Mouse (Mus musculus) R1 (cell line): ENCODE results near the gene Il2rb.

Experiments
- DNase-seq: peaks from one replicate; pipeline ENCODE4 v3.0.0-alpha.2; 2018; ENCODE audit warnings: low read depth, low spot score

Gene Il2rb

DNA sequence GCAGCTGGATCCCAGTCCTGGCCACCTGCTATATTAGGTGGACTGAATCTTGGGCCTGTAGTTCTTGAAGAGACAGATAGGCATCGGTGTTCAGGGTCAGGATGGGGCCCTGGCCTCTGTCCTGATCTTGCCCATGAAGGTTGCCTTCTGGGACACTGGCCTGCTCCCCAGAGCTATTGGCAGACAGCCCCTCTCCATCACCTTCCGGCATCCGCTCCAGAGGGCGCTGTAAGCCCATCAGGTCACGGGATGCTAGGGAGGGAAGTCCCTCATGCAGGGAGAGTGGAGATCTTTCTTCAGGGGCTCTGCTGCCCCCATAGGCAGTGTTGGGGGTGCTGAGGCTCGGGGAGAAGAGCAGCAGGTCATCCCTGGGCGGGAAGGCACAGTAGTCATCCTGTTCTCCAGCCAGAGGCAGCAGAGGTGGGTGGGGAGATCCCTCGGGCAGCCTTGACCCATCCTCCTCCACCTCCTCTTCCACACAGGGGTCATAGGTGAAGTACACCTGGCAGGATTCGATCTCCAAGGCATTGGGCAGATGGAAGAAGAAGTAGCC is 13.5 kb downstream of the Il2rb start:
- peak; percentile 4 for DNase-seq

DNA sequence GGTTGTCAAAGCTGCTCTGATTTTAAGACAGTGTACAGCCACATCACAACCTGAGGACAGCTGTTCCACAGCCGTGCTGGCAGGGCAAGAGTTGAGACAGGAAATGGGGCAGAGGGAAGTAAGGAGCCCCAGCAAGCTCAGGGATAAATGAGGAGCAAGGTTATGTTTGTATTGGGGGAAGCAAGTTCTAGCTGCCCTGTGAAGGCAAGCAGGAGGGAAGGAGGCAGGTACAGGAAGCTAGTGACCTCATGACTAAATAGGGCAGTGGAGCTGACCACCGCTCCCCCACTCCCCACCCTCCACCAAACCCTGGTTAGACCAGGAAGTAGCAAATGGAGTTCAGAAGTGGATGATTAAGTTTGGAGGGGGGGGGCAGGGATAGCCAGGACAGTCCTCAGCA is 14.1 kb downstream of the Il2rb start:
- no peak for DNase-seq

DNA sequence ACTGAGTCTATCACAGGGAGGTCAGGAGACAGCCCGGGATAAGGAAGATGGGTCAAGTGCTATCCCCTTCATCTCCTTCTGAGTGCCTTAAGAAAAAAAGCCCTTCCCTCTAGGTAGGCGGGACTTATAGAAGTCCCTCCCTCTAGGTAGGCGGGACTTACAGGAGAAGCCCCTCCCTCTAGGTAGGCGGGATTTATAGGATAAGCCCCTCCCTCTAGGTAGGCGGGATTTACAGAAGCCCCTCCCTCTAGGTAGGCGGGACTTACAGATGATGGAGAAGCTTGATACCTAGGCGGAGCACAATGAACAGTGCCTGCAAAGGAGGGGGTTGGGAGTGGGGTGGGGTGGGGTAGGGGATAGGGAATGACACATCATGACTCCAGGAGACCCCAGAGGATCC is 15.0 kb downstream of the Il2rb start:
- peak; percentile 59 for DNase-seq

- no peak for DNase-seq
These were observed 15.6 kb downstream of the Il2rb start for GRCm38 (mm10) chr15:78479470-78479869.

- DNase-seq, result no peak
These were observed 17.0 kb downstream of the Il2rb start for GRCm38 (mm10) chr15:78478073-78478472.

- no peak for DNase-seq
These were observed 18.2 kb downstream of the Il2rb start for GRCm38 (mm10) chr15:78476878-78477277.

DNA sequence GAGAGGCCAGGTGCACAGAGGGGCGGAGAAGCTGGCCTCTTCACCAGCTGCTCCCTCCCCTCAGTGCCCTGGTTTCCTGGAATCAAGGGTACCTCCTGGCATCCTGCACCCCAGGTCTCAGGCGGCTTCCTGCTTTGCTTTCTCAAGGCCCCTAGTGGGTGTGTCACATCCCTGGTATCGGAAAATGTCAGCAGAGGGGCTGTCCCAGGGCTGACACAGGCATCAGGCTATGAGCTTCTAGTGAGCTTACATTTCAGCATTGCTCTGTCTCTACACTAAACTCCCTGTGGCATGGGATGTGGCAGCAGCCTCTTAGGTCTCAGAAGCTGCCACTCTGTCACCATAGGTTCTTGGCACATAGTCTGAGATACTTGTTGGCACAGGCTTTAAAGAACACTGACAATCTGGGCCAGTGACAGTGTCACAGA is 19.5 kb downstream of the Il2rb start:
- DNase-seq, result no peak

DNA sequence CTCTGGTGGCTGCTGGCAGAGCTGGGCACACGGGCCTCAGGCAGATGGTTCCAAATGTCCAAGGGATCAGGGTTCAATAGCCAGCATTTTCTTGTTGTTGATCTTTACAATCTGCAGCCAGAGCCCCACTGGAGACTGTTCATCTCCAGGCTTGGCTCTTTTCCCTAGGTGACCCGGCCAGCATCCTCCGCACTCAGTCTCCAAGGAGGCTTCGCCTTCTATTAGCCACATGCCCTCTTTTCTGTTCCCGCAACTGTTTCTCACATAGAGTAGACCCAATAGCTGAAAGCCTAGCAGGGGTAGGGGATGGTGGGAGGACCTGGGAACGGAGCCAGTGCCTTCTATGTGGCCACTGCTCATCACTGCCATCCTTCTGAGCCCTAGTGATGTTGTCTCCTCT is 21.6 kb downstream of the Il2rb start:
- no peak for DNase-seq

DNA sequence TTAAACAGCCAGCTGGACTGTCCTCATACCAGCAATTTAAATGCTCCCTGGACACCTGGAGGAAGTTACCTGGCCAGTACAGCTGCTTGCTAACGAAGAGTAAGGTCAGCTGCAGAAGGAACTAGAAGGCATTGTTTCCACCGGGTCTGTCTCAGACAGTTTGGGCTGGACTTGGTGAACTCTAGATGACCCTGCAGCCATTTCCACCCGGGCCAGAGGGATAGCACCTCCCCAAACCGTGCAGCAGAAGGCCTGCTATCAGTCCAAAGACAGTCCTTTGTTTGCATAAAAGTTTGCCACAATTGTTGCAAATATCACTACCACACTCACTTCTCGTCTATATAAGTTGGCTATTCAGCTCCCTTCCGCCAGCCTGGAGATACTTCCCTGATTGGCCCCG is 23.2 kb downstream of the Il2rb start:
- DNase-seq, result no peak

GRCm38 (mm10) chr15:78470495-78471276 is 24.4 kb downstream of the Il2rb start:
- no peak for DNase-seq

- no peak for DNase-seq
These were observed 26.6 kb downstream of the Il2rb start, which contains the start of gene Tmprss6 for GRCm38 (mm10) chr15:78468379-78468937. Gene Tmprss6 (minus strand): TSS chr15:78468634.

- DNase-seq, result no peak
These were observed 27.5 kb downstream of the Il2rb start for GRCm38 (mm10) chr15:78467570-78467969.

- no peak for DNase-seq
These were observed 28.3 kb downstream of the Il2rb start for GRCm38 (mm10) chr15:78466809-78467208.

- no peak for DNase-seq
These were observed 32.1 kb downstream of the Il2rb start for GRCm38 (mm10) chr15:78462981-78463380.

GRCm38 (mm10) chr15:78457193-78457592 is 37.9 kb downstream of the Il2rb start:
- DNase-seq, result no peak

GRCm38 (mm10) chr15:78456051-78456450 is 39.0 kb downstream of the Il2rb start:
- no peak for DNase-seq

DNA sequence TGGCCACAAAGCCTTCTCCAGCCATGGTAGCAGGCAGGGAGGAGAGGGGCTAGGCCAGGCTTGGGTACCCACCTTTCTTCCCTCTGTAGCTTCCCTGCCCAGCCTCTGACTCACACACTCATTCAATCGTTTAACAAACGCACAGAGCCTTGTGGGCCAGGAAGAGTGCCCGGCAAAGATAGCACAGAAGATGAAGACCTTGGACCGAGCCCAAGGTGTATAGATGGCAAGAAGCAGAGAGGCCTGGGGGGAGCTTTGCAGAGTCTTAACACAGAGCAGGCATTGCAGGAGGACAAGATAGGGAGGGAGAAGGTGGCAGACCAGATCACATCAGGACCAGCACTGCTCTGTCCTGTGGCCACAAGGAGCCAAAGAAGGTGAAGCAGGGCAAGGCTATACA is 39.9 kb downstream of the Il2rb start:
- no peak for DNase-seq

GRCm38 (mm10) chr15:78452929-78453328 is 42.1 kb downstream of the Il2rb start:
- no peak for DNase-seq

- no peak for DNase-seq
These were observed 43.9 kb downstream of the Il2rb start for GRCm38 (mm10) chr15:78451201-78451600.

DNA sequence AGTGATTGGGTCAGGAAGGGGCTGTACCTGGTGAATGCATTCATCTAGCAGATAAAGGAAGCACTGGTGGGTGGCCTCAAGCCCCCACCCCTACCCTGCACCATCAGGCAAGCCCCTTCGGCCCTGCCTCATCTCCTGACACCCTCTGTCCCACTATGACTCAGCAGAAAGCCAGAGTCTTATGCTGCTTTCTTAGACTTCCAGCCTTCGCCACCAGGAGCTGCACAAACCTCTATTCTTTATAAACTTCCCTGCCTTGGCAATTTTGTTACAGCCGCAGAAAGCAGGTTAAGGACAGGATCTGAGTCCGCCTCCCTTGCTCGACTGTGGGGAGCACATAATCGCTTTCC is 44.7 kb downstream of the Il2rb start:
- peak; percentile 92 for DNase-seq

DNA sequence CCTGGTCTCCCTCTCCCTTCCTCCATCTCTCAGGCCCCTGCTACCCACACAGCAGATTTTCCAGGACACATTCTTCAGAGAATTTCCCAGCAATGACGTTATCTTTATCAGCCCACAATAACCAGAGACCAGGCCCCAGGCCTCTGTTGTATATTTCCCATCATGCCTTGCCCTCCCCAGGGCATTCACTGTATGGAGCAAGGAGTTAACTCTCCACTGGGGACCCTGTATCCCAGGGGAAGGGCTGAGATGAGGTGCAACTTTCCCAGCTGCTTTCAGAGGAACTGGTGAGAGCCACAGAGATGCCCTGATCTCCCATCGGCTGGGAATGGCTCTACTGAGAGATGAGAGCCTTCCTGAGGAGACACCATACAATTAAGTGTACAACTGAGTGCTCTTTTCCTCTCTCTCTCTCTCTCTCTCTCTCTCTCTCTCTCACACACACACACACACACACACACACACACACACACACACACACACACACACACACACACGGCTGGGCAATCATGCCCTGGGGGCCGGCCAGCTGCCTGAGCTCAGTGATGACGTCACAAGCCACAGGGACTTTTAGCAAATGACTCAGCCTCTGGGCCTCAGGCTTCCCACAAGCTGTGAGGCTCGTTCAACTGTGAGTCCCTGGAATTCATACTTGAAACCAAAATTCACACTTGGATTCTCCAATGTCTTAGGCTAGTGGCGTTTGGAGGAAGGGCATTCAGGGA is 45.2 kb downstream of the Il2rb start:
- peak; percentile 31 for DNase-seq

- no peak for DNase-seq
These were observed 45.9 kb downstream of the Il2rb start for GRCm38 (mm10) chr15:78449131-78449530.
